ENCODE assay signal across 8 mouse cellular contexts in genomic region chr1:177441492-177442195, GRCm38 (mm10). TPM values are rescaled to one million over a fixed set of nuclear protein-coding genes. Genes with fewer than 3 reads are reported as not detected.
DNase-seq lines count a peak whose midpoint lies in the region; ATAC-seq and TF ChIP-seq lines count a peak whose summit lies in the region.

No protein-coding gene starts in this region.

- ATAC-seq in embryonic facial prominence, embryonic 14.5 days (ENCODE audit: low read depth) = peak; percentile 99
- ATAC-seq in limb, embryonic 14.5 days (ENCODE audit: low FRiP score, low read depth) = peak; percentile 98
- peak; percentile 100 for ATAC-seq in midbrain, postnatal 0 days (ENCODE audit: low FRiP score)

- WGBS in embryonic facial prominence, embryonic 14.5 days = under 1% methylated on average over 46 of the region's 87 CpGs
- under 1% methylated on average over 42 of the region's 87 CpGs for WGBS in limb, embryonic 14.5 days
- WGBS in midbrain, postnatal 0 days = under 1% methylated on average over 72 of the region's 87 CpGs

- H3K4me2 ChIP-seq in embryonic facial prominence, embryonic 14.5 days (ENCODE audit: low read depth, low read length) = peak overlapping the region; percentile 94
- H3K4me2 ChIP-seq in limb, embryonic 14.5 days (replicated peaks; ENCODE audit: low read depth, low read length, severe bottlenecking) = peak overlapping the region; percentile 68
- peak overlapping the region; percentile 83 for H3K4me2 ChIP-seq in midbrain, postnatal 0 days (ENCODE audit: low read depth, low read length, poor library complexity, severe bottlenecking)

- peak; percentile 92 for DNase-seq in 3T3-L1 (ENCODE audit: low read depth, low spot score)
- DNase-seq in adrenal gland, postnatal 4 days (ENCODE audit: low spot score in 2 of 2) = peak; percentile 93 to 95
- peak; percentile 99 for DNase-seq in embryonic facial prominence, embryonic 14.5 days (ENCODE audit: low spot score)
- peak; percentile 95 for DNase-seq in heart, adult 8-10 months (ENCODE audit: low spot score)
- DNase-seq in kidney, adult 9 months = peak; percentile 98
- peak; percentile 97 for DNase-seq in limb, embryonic 14.5 days (ENCODE audit: low spot score)
- DNase-seq in midbrain, postnatal 0 days (ENCODE audit: low spot score) = peak; percentile 98
- DNase-seq in spleen, postnatal 14 days (ENCODE audit: low spot score in 2 of 2) = peak; percentile 98 to 99

- H3K9me3 ChIP-seq in embryonic facial prominence, embryonic 14.5 days (ENCODE audit: control insufficient read depth, low read length) = no peaks in the 10 kb centered on the region
- H3K9me3 ChIP-seq in limb, embryonic 14.5 days (ENCODE audit: control insufficient read depth, low read length) = no peaks in the 10 kb centered on the region
- H3K9me3 ChIP-seq in midbrain, postnatal 0 days (ENCODE audit: low read length) = no peaks in the 10 kb centered on the region

- peak overlapping the region; percentile 82 for H3K4me3 ChIP-seq in embryonic facial prominence, embryonic 14.5 days (ENCODE audit: low read depth, low read length)
- peak overlapping the region; percentile 81 for H3K4me3 ChIP-seq in limb, embryonic 14.5 days (replicated peaks; ENCODE audit: low read length)
- peak overlapping the region; percentile 84 for H3K4me3 ChIP-seq in midbrain, postnatal 0 days (ENCODE audit: low read depth, low read length)

- H3K4me1 ChIP-seq in embryonic facial prominence, embryonic 14.5 days (ENCODE audit: control insufficient read depth, insufficient read depth, low read length) = peaks cover 20% of the 10 kb centered on the region
- peaks cover 21% of the 10 kb centered on the region for H3K4me1 ChIP-seq in limb, embryonic 14.5 days (ENCODE audit: control insufficient read depth, insufficient read depth, low read length)
- peaks cover 3% of the 10 kb centered on the region; the same call in 1 of the 2 replicates for H3K4me1 ChIP-seq in midbrain, postnatal 0 days (ENCODE audit: insufficient read depth, low read length)

- peak overlapping the region; percentile 91 for H3K27ac ChIP-seq in embryonic facial prominence, embryonic 14.5 days (replicated peaks; ENCODE audit: low read depth, low read length)
- peak overlapping the region; percentile 85 for H3K27ac ChIP-seq in limb, embryonic 14.5 days (replicated peaks; ENCODE audit: low read depth, low read length)
- H3K27ac ChIP-seq in midbrain, postnatal 0 days (ENCODE audit: low read depth, low read length) = peak overlapping the region; percentile 70

- no peaks in the 10 kb centered on the region for H3K27me3 ChIP-seq in embryonic facial prominence, embryonic 14.5 days (replicated peaks; ENCODE audit: control insufficient read depth, insufficient read depth, low read length)
- H3K27me3 ChIP-seq in limb, embryonic 14.5 days (ENCODE audit: control insufficient read depth, insufficient read depth, low read length) = no peaks in the 10 kb centered on the region
- no peaks in the 10 kb centered on the region for H3K27me3 ChIP-seq in midbrain, postnatal 0 days (ENCODE audit: insufficient read depth, low read length)

- no peak; the same call in 1 of the 2 replicates for TF ChIP-seq CTCF in midbrain, postnatal 0 days (IDR thresholded peaks at IDR 0.05)

- TF ChIP-seq POLR2A in limb, embryonic 14.5 days (IDR thresholded peaks at IDR 0.05; ENCODE audit: borderline replicate concordance, extremely low read depth, insufficient read depth, insufficient read length) = 0 out of 2 replicates have a peak, but pooled peaks have one; percentile 8

- no peaks in the 10 kb centered on the region for H3K36me3 ChIP-seq in embryonic facial prominence, embryonic 14.5 days (ENCODE audit: control insufficient read depth, insufficient read depth, low read length)
- no peaks in the 10 kb centered on the region for H3K36me3 ChIP-seq in limb, embryonic 14.5 days (ENCODE audit: control insufficient read depth, insufficient read depth, low read length)
- no peaks in the 10 kb centered on the region for H3K36me3 ChIP-seq in midbrain, postnatal 0 days (ENCODE audit: insufficient read depth, low read length)

- H3K9ac ChIP-seq in embryonic facial prominence, embryonic 14.5 days (ENCODE audit: low read depth, low read length) = peak overlapping the region; percentile 76
- H3K9ac ChIP-seq in limb, embryonic 14.5 days (ENCODE audit: low read depth, low read length, severe bottlenecking) = peak overlapping the region; percentile 61
- peak overlapping the region; percentile 50 for H3K9ac ChIP-seq in midbrain, postnatal 0 days (replicated peaks; ENCODE audit: low read length, poor library complexity, severe bottlenecking)

RNA-seq across cellular contexts. Expression of gene Zbtb18, which starts 0.5 kb away (rescaled TPM):
- 10 to 100 TPM; 32.3 to 36.5 TPM for total RNA-seq in adrenal gland, postnatal 4 days (2021)
- 4.5 and 7.0 TPM in 2 replicates for polyA plus RNA-seq in embryonic facial prominence, embryonic 14.5 days (2014; fragmentation: Nextera tagmentation; extraction: Ambion mirVana)
- total RNA-seq in heart, adult 8-10 months (2022) = 10 to 100 TPM; 53.3 to 57.6 (median 54.3) TPM
- 18.1 and 20.2 TPM in 2 replicates for polyA plus RNA-seq in limb, embryonic 14.5 days (2012; rRNA removed)
- polyA plus RNA-seq in limb, embryonic 14.5 days (2014; fragmentation: Nextera tagmentation; extraction: Ambion mirVana) = 3.1 and 3.8 TPM in 2 replicates
- 24.7 and 56.7 TPM in 2 replicates for total RNA-seq in midbrain, postnatal 0 days (2014; rRNA removed)
- polyA plus RNA-seq in midbrain, postnatal 0 days (2015; fragmentation: Nextera tagmentation; extraction: Ambion mirVana) = 3.5 and 3.6 TPM in 2 replicates

Comparison
In these comparisons a context has a peak if more than half of its experiments do, and no peak if none do; other contexts are left out.
1. Peak in every context shown above with its lines: DNase-seq, ATAC-seq, H3K4me3 ChIP-seq and H3K27ac ChIP-seq.